Mouse (Mus musculus) heart, embryonic 11.5 days (tissue): ENCODE measurements at regions not wholly inside any gene's neighbourhood (a gene's known extent, or its start where the extent isn't known, plus 50 kb on each side); places are given as distances from the start of the nearest gene placed in this dataset.

Experiments
- ATAC-seq: fragments of 200-750 bp; cut with Nextera tagmentation; replicated peaks from 2 replicates; pipeline ENCODE4 v1.8.0; 2017; ENCODE audit warnings: moderate library complexity; ENCODE audit not compliant: insufficient number of reproducible peaks, low FRiP score, low TSS enrichment
- H3K27ac ChIP-seq: fragments of 300-500 bp; sonication (generic); 2 replicates; pipeline ENCODE4 v1.5.1; 2014; ENCODE audit warnings: mild to moderate bottlenecking, low read depth, low read length
- H3K27me3 ChIP-seq: fragments of 300-500 bp; sonication (generic); 2 replicates; pipeline ENCODE4 v1.6.1; 2014; ENCODE audit warnings: mild to moderate bottlenecking, low read length, mixed read lengths; ENCODE audit not compliant: control insufficient read depth, insufficient read depth
- H3K36me3 ChIP-seq: fragments of 300-500 bp; sonication (generic); 2 replicates; pipeline ENCODE4 v1.6.1; 2014; ENCODE audit warnings: mild to moderate bottlenecking, low read length, moderate library complexity, mixed read lengths; ENCODE audit not compliant: control insufficient read depth, insufficient read depth
- H3K4me1 ChIP-seq: fragments of 300-500 bp; sonication (generic); 2 replicates; pipeline ENCODE4 v1.6.1; 2014; ENCODE audit warnings: low read length; ENCODE audit not compliant: control insufficient read depth, insufficient read depth
- H3K4me2 ChIP-seq: fragments of 300-500 bp; sonication (generic); 2 replicates; pipeline ENCODE4 v1.6.1; 2014; ENCODE audit warnings: mild to moderate bottlenecking, moderate library complexity
- H3K4me3 ChIP-seq: fragments of 300-500 bp; sonication (generic); 2 replicates; pipeline ENCODE4 v1.5.1; 2014; ENCODE audit warnings: low read depth, low read length
- H3K9ac ChIP-seq: fragments of 300-500 bp; sonication (generic); 2 replicates; pipeline ENCODE4 v1.6.1; 2014; ENCODE audit warnings: mild to moderate bottlenecking, low read depth, low read length, moderate library complexity
- H3K9me3 ChIP-seq: fragments of 300-500 bp; sonication (generic); replicated peaks from 2 replicates; pipeline ENCODE4 v1.6.1; 2016; ENCODE audit warnings: low read length; ENCODE audit not compliant: control insufficient read depth
- WGBS: fragments of 180-500 bp; shearing (Covaris S2); extraction: QIAGEN DNeasy Blood & Tissue Kit; methylation state at CpG from one replicate; pipeline ENCODE4 v1.1.7; 2014; ENCODE audit not compliant: insufficient replicate concordance; 5-methylcytosine and 5-hydroxymethylcytosine counted together

DNA sequence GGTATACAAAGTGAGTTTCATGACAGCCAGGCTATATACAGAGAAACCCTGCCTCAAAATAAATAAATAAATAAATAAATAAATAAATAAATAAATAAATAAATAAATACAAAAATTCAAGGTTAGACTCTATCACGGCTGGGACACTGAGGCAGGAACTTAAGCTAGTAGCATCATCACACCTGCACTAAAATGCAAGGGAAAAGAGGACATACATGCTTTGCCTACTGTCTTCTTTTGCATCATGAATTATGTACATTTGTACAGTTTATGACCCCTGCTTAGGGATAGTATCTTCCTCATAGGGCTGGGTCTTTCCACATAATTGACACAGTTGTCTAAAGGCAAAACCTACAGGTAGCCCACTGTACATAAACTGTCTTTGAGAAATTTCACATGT, 252.5 kb downstream of the Tpm3-rs7 start:
- WGBS = 81% methylated on average over 1 of the region's 1 CpGs
- Histone ChIP-seq H3K27ac (no peak overlapping the region), H3K4me3 (no peak overlapping the region), H3K36me3 (no peaks in the 10 kb centered on the region), H3K4me1 (no peaks in the 10 kb centered on the region), H3K9ac (no peak overlapping the region), H3K27me3 (no peaks in the 10 kb centered on the region), H3K4me2 (no peak overlapping the region), H3K9me3 (no peaks in the 10 kb centered on the region)
- peak; percentile 31; the same call in 1 of the 2 replicates for ATAC-seq

- Histone ChIP-seq H3K4me2 (no peak overlapping the region), H3K9me3 (no peaks in the 10 kb centered on the region), H3K9ac (no peak overlapping the region), H3K27me3 (no peaks in the 10 kb centered on the region), H3K4me1 (no peaks in the 10 kb centered on the region), H3K36me3 (no peaks in the 10 kb centered on the region), H3K27ac (no peak overlapping the region), H3K4me3 (no peak overlapping the region)
- no peak for ATAC-seq
- 71% methylated on average over 5 of the region's 5 CpGs for WGBS
These were observed 276.4 kb downstream of the Tpm3-rs7 start for GRCm38 (mm10) chr14:113590811-113591210.

DNA sequence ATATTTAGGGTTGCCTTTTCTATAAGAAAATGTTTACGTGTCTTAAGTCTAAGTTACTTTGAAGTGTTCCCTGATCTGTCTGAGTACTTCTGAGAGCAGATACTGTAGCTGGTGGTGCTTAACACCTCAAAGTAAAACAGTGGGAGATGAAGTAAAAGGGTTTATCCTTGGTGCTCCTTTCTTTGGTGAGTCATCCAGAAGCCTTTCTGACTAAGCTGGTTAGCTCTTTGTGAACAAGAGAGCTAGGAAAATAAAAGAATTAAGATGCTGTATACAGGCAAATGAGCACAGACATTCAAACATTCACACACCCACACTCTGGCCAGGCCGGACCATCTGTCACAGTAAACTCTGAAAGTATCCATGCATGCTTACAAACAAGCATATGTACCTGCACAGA, 312.7 kb downstream of the Tpm3-rs7 start:
- Histone ChIP-seq H3K9me3 (no peaks in the 10 kb centered on the region), H3K4me3 (no peak overlapping the region), H3K27ac (no peak overlapping the region), H3K4me2 (no peak overlapping the region), H3K4me1 (no peaks in the 10 kb centered on the region), H3K9ac (no peak overlapping the region), H3K27me3 (no peaks in the 10 kb centered on the region), H3K36me3 (no peaks in the 10 kb centered on the region)
- 73% methylated on average over 2 of the region's 2 CpGs for WGBS
- no peak for ATAC-seq

GRCm38 (mm10) chr14:113651296-113651695, 336.9 kb downstream of the Tpm3-rs7 start:
- ATAC-seq = no peak
- H3K4me1 ChIP-seq = no peaks in the 10 kb centered on the region
- no peaks in the 10 kb centered on the region for H3K9me3 ChIP-seq

DNA sequence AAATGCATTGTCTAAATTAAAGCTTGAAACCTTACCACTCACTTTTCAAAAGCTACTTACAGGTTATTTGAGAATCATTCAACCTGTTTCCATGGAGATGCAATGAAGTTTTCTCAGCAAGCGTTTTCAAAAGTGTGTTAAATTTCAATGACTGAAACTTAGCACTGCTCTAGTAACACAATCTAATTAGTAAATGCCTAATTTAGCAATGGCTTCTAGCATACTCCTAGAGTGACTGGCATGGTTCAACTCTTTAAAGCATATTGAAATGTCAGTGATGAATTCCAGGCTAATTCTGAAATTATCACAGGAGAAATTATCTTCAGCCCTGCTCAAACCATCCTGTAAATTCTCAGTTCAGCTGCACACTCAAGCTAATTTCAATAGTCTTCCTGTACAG, 342.5 kb downstream of the Tpm3-rs7 start:
- H3K4me1 ChIP-seq = no peaks in the 10 kb centered on the region
- H3K36me3 ChIP-seq = no peaks in the 10 kb centered on the region
- no peak overlapping the region for H3K4me3 ChIP-seq
- H3K27ac ChIP-seq = no peak overlapping the region
- no peaks in the 10 kb centered on the region for H3K9me3 ChIP-seq
- H3K4me2 ChIP-seq = no peak overlapping the region
- 56% methylated on average over 1 of the region's 1 CpGs for WGBS
- H3K9ac ChIP-seq = no peak overlapping the region
- ATAC-seq = no peak
- no peaks in the 10 kb centered on the region for H3K27me3 ChIP-seq

More at GRCm38 (mm10) chr14:113651296-113651695, 336.9 kb downstream of the Tpm3-rs7 start:
- Histone ChIP-seq H3K27ac (no peak overlapping the region), H3K4me3 (no peak overlapping the region), H3K36me3 (no peaks in the 10 kb centered on the region), H3K27me3 (no peaks in the 10 kb centered on the region), H3K4me2 (no peak overlapping the region), H3K9ac (no peak overlapping the region)
- 55% methylated on average over 5 of the region's 5 CpGs for WGBS

DNA sequence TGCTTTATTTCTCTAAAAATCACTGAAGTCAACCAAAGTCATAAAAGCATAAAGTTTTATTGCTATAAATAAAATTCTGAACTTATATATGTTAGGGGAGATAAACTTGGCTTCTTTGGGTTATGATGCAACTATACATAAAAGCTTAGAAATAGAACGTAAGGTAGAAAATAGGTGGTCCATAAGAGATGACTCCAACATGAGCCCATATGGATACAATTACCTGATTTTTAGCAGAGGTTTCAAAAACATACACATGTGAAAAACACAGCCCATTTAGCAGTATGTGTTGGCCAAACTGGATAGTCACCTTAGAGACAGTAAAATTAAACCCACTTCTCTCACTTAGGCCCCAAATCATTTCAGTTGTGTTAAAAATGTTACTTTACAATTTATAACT, 354.3 kb downstream of the Tpm3-rs7 start:
- no peak for ATAC-seq
- no peaks in the 10 kb centered on the region for H3K36me3 ChIP-seq
- H3K27me3 ChIP-seq = no peaks in the 10 kb centered on the region
- H3K4me3 ChIP-seq = no peak overlapping the region
- no peak overlapping the region for H3K9ac ChIP-seq
- H3K4me2 ChIP-seq = no peak overlapping the region
- 90% methylated on average over 1 of the region's 1 CpGs for WGBS
- H3K9me3 ChIP-seq = no peaks in the 10 kb centered on the region
- no peaks in the 10 kb centered on the region for H3K4me1 ChIP-seq
- no peak overlapping the region for H3K27ac ChIP-seq

- 85% methylated on average over 2 of the region's 2 CpGs for WGBS
- H3K9ac ChIP-seq = no peak overlapping the region
- ATAC-seq = no peak
These were observed 355.0 kb downstream of the Tpm3-rs7 start for GRCm38 (mm10) chr14:113669386-113669785.

DNA sequence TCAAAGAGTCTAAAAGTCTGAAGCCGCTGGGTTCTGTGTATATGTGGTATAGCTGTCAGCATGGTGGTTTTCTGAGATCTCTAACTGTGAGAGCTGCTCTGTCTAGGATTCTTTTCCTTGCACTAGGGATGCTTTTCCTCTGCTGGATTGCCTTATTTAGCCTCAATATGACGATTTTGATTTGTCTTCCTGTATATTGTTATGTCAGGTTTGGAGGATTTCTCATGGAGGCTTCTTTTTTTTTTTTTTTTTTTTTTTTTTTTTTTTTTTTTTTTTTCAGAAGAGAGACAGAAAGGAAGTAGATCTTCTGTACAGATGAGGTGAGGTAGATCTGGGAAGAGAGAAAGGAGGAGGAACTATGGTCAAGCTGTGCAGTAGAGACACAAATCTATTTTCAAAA, 396.5 kb downstream of the Tpm3-rs7 start:
- 50% methylated on average over 2 of the region's 2 CpGs for WGBS
- Histone ChIP-seq H3K9ac (no peak overlapping the region), H3K9me3 (no peaks in the 10 kb centered on the region), H3K4me1 (no peaks in the 10 kb centered on the region), H3K27me3 (no peaks in the 10 kb centered on the region), H3K36me3 (no peaks in the 10 kb centered on the region), H3K4me2 (no peak overlapping the region), H3K27ac (no peak overlapping the region), H3K4me3 (no peak overlapping the region)
- no peak for ATAC-seq

More at GRCm38 (mm10) chr14:113669386-113669785, 355.0 kb downstream of the Tpm3-rs7 start:
- Histone ChIP-seq H3K27ac (no peak overlapping the region), H3K9me3 (no peaks in the 10 kb centered on the region), H3K4me2 (no peak overlapping the region), H3K4me3 (no peak overlapping the region), H3K4me1 (no peaks in the 10 kb centered on the region), H3K27me3 (no peaks in the 10 kb centered on the region), H3K36me3 (no peaks in the 10 kb centered on the region)
